Mouse (Mus musculus): ENCODE data around the gene Pask.

The Pask gene

GRCm38 (mm10) chr1:93277041-93277440 lies 66.2 kb downstream of the Pask start:
- no peak for DNase-seq (ENCODE audit: low spot score)

GRCm38 (mm10) chr1:93275561-93275960 lies 67.7 kb downstream of the Pask start:
- DNase-seq (ENCODE audit: low spot score) = no peak

DNA sequence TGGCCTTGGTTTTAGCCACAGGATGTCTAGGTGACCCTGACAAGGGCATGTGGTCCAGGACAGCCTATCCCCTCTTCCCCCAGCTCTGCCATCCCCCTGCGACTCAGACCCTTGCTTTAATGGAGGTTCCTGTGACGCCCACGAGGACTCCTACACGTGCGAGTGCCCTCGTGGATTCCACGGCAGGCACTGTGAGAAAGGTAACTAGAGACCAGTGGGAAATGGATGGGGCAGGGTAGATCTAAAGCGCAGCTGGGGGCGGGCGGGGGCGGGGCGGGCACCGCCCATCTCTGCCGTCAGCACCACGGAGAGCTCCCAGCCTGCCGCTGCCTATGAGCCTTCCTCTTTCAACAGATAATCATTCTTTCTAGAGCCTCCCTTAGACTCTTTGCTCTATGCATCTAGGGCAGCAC lies 70.9 kb downstream of the Pask start:
- peak; percentile 71 for DNase-seq (ENCODE audit: low spot score)

GRCm38 (mm10) chr1:93271751-93272150 lies 71.5 kb downstream of the Pask start:
- DNase-seq (ENCODE audit: low spot score) = no peak

DNA sequence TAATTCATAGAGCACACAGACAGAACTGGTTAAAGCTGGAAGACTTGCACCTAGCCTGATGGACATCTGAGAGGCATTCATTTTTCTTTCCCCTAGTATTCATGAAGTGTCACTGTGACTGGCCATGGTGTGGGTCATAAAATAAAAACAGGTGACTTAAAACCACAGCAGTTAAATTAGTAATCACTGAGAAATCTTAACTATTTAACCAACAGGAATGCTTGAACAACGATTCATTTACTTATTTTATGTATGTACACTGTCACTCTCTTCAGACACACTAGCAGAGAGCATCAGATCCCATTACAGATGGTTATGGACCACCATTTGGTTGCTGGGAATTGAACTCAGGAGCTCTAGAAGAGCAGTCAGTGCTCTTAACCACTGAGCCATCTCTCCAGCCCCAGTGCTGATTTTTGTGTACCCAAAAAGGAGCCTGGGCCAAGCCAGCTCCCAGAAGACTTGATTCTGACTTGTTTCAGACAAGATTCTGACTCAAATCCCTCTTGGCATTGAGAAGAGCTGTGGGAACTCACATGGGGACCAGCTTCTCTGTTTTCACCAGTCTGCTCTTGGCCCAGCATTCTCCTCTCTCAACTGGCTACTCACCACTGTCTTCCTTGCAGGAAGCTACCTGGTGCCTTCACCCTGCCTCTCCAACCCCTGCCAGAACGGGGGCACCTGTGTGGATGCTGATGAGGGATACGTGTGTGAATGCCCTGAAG lies 72.6 kb downstream of the Pask start:
- no peak for DNase-seq (ENCODE audit: low spot score)

- no peak for DNase-seq (ENCODE audit: low spot score)
Observed at GRCm38 (mm10) chr1:93268246-93268645, 75.0 kb downstream of the Pask start.

DNA sequence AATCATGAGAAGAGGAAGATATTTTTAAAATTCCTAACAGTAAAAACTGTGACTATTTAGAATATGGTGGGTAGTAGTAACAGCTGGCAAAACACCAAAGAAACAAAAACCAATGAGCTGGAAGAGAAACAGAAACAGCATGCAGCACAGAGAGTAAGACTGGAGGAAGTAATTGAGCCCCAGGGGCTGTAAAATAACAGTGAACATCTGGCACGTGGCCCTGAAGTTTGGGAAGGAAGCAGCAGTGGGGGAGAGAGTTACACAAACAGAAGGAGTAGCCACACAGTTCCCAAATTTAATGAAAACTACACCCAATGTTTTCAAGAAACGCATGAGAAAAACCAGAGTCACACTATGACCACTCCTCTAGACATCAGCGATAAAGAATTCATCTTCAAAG lies 76.1 kb downstream of the Pask start:
- peak; percentile 37 for DNase-seq (ENCODE audit: low spot score)

Data from embryo, embryonic 10 days (tissue).